ENCODE assay signal across 8 mouse cellular contexts in the genomic region with DNA sequence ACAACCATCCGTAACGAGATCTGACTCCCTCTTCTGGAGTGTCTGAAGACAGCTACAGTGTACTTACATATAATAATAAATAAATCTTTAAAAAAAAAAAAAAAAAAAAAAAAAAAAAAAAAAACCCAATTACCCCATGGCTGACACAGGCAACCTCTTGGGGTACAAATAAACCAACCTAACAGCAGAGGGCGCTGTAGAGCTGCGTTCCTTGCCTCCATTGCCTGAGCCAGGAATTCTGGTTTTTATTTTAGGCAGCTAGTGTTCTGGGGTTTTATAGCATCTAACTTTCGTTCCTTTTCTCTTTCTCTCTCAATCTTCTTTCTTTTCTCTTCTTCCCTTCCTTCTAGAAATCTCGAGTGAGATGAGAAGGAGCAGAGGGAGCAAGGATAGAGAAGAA. TPM values are rescaled to one million over a fixed set of nuclear protein-coding genes. Genes with fewer than 3 reads are reported as not detected.
DNase-seq lines count a peak whose midpoint lies in the region; TF ChIP-seq lines count a peak whose summit lies in the region.
"Not testable (repeated sequence)": the region's sequence is repeated elsewhere in the genome, so short reads cannot be mapped to it uniquely, and the experiment has no call there.

No protein-coding gene starts in this region.

- not testable (repeated sequence) for H3K4me1 ChIP-seq in ES-Bruce4 (ENCODE audit: control insufficient read depth, insufficient read depth, low read length); embryonic fibroblast, embryonic 13.5 days (ENCODE audit: control insufficient read depth, insufficient read depth, low read length)

- not testable (repeated sequence) for TF ChIP-seq POLR2A in ES-Bruce4 (IDR thresholded peaks at IDR 0.05; ENCODE audit: insufficient read depth, low read length); embryonic fibroblast, embryonic 13.5 days (IDR thresholded peaks at IDR 0.05; ENCODE audit: low read depth, low read length)

- not testable (repeated sequence) for TF ChIP-seq EP300 in ES-Bruce4 (IDR thresholded peaks at IDR 0.05; ENCODE audit: insufficient read depth, low read depth, low read length)

- H3K36me3 ChIP-seq in ES-Bruce4 (ENCODE audit: control insufficient read depth, insufficient read depth, low read length, poor library complexity, severe bottlenecking), result not testable (repeated sequence)

- not testable (repeated sequence) for H3K9ac ChIP-seq in ES-Bruce4 (ENCODE audit: low read depth, poor library complexity, severe bottlenecking)

- H3K9me3 ChIP-seq in ES-Bruce4 (replicated peaks; ENCODE audit: control insufficient read depth, insufficient read depth, low read length, poor library complexity, severe bottlenecking), result not testable (repeated sequence)

- H3K27ac ChIP-seq in ES-Bruce4 (ENCODE audit: insufficient read depth, low read length); embryonic fibroblast, embryonic 13.5 days (ENCODE audit: insufficient read depth, low read length): not testable (repeated sequence)

- not testable (repeated sequence) for H3K4me3 ChIP-seq in ES-Bruce4 (ENCODE audit: low read depth, low read length); embryonic fibroblast, embryonic 13.5 days (ENCODE audit: insufficient read depth, low read length)

- TF ChIP-seq CTCF in ES-Bruce4 (IDR thresholded peaks at IDR 0.05; ENCODE audit: low read depth, low read length), result peak; percentile 75
- TF ChIP-seq CTCF in embryonic fibroblast, embryonic 13.5 days (IDR thresholded peaks at IDR 0.05; ENCODE audit: borderline replicate concordance, insufficient read depth, low read length), result peak; percentile 72; the same call in 1 of the 2 replicates

- intact Hi-C loops in heart, postnatal 10 days (cut with DNase I), result loop anchor here (1.0 to 5.0 kb wide), 2 partner anchors 43 to 275 kb away; no protein-coding TSS in a partner anchor

- not testable (repeated sequence) for H3K27me3 ChIP-seq in ES-Bruce4 (ENCODE audit: control insufficient read depth, insufficient read depth, low read length, poor library complexity, severe bottlenecking)

- DNase-seq in c-Kit-negative CD71-positive TER-119-positive erythroid progenitor cells, embryonic 14.5 days (ENCODE audit: low read depth, low spot score), result peak; percentile 75
- DNase-seq in heart, postnatal 10 days, result peak; percentile 81 to 88
- peak; percentile 85 for DNase-seq in layer of hippocampus, adult 11-12 months (ENCODE audit: low spot score)
- peak; percentile 69 to 78 for DNase-seq in lung, adult 18-20 months
- DNase-seq in retina, embryonic 14.5 days (ENCODE audit: low spot score), result peak; percentile 92
- peak; percentile 50 to 79 for DNase-seq in thymus, postnatal 10 days (ENCODE audit: low spot score in 2 of 2)

RNA-seq across cellular contexts. Expression of a gene that starts 4.7 kb away (rescaled TPM):
- 21.1 and 25.5 TPM in 2 replicates for polyA plus RNA-seq in ES-Bruce4 (2011; ENCODE audit: insufficient read depth, insufficient read length, low read depth, missing spikeins)
- 10.0 and 10.6 TPM in 2 replicates for polyA plus RNA-seq in embryonic fibroblast, embryonic 13.5 days (2011; ENCODE audit: insufficient read length, low read depth, missing spikeins)
- total RNA-seq in heart, postnatal 10 days (2021), result 10 to 100 TPM; 19.9 to 20.2 TPM

RNA-seq across cellular contexts. Expression of a gene that starts 5.8 kb away (rescaled TPM):
- polyA plus RNA-seq in ES-Bruce4 (2011; ENCODE audit: insufficient read depth, insufficient read length, low read depth, missing spikeins), result 0.14 and 0.24 TPM in 2 replicates
- polyA plus RNA-seq in embryonic fibroblast, embryonic 13.5 days (2011; ENCODE audit: insufficient read length, low read depth, missing spikeins), result not detected in 2 replicates
- under 1 TPM; 0.02 to 0.05 TPM for total RNA-seq in heart, postnatal 10 days (2021)

RNA-seq across cellular contexts. Expression of a gene that starts 42.1 kb away (rescaled TPM):
- polyA plus RNA-seq in ES-Bruce4 (2011; ENCODE audit: insufficient read depth, insufficient read length, low read depth, missing spikeins), result 92.7 and 103 TPM in 2 replicates
- polyA plus RNA-seq in embryonic fibroblast, embryonic 13.5 days (2011; ENCODE audit: insufficient read length, low read depth, missing spikeins), result 29.2 and 32.4 TPM in 2 replicates
- total RNA-seq in heart, postnatal 10 days (2021), result 10 to 100 TPM; 44.1 to 51.8 TPM

RNA-seq across cellular contexts. Expression of a gene that starts 57.7 kb away (rescaled TPM):
- polyA plus RNA-seq in ES-Bruce4 (2011; ENCODE audit: insufficient read depth, insufficient read length, low read depth, missing spikeins), result 30.3 and 32.5 TPM in 2 replicates
- polyA plus RNA-seq in embryonic fibroblast, embryonic 13.5 days (2011; ENCODE audit: insufficient read length, low read depth, missing spikeins), result 49.2 and 55.7 TPM in 2 replicates
- 10 to 100 TPM; 34.4 to 34.7 TPM for total RNA-seq in heart, postnatal 10 days (2021)
